Mouse (Mus musculus) testis, adult 2 months (tissue): Measurements from ENCODE around the gene Ppih. TPM values are rescaled to one million over a fixed set of nuclear protein-coding genes. Genes with fewer than 3 reads are reported as not detected.

Experiments
- H3K27ac ChIP-seq: fragments of 200-500 bp; 2 replicates; pipeline ENCODE4 v1.5.1; 2012; ENCODE audit warnings: low read depth, low read length; ENCODE audit not compliant: control insufficient read depth, insufficient read depth
- H3K27me3 ChIP-seq: fragments of 200-500 bp; 2 replicates; pipeline ENCODE4 v1.6.1; 2012; ENCODE audit warnings: mild to moderate bottlenecking, low read length, moderate library complexity; ENCODE audit not compliant: control insufficient read depth, insufficient read depth
- H3K36me3 ChIP-seq: fragments of 200-500 bp; 2 replicates; pipeline ENCODE4 v1.6.1; 2012; ENCODE audit warnings: mild to moderate bottlenecking, low read length; ENCODE audit not compliant: control insufficient read depth, insufficient read depth
- H3K4me1 ChIP-seq: fragments of 200-500 bp; 2 replicates; pipeline ENCODE4 v1.6.1; 2012; ENCODE audit warnings: low read length; ENCODE audit not compliant: control insufficient read depth, insufficient read depth
- H3K4me3 ChIP-seq: fragments of 200-500 bp; 2 replicates; pipeline ENCODE4 v1.5.1; 2012; ENCODE audit warnings: low read depth, mild to moderate bottlenecking, low read length, moderate library complexity, mixed read lengths; ENCODE audit not compliant: control insufficient read depth
- CTCF ChIP-seq: fragments of 200-500 bp; IDR thresholded peaks from 2 replicates; pipeline ENCODE4 v1.5.1; 2012; ENCODE audit warnings: low read depth, mild to moderate bottlenecking, inconsistent platforms, low read length, moderate library complexity; ENCODE audit not compliant: control insufficient read depth, insufficient read depth, insufficient replicate concordance
- POLR2A ChIP-seq: fragments of 200-500 bp; IDR thresholded peaks from 2 replicates; pipeline ENCODE4 v1.6.1; 2012; ENCODE audit warnings: low read depth, mild to moderate bottlenecking, inconsistent platforms, low read length, moderate library complexity; ENCODE audit not compliant: control insufficient read depth
- polyA plus RNA-seq: library from polyadenylated mRNA; depleted of rRNA; stranded (reverse); fragments of >200 nt; gene quantifications from 2 replicates; pipeline ENCODE4 v1.2.3, GENCODE M21; 2012; rRNA removed

Ppih gene
- 20.1 and 28.9 TPM in 2 replicates for polyA plus RNA-seq

DNA sequence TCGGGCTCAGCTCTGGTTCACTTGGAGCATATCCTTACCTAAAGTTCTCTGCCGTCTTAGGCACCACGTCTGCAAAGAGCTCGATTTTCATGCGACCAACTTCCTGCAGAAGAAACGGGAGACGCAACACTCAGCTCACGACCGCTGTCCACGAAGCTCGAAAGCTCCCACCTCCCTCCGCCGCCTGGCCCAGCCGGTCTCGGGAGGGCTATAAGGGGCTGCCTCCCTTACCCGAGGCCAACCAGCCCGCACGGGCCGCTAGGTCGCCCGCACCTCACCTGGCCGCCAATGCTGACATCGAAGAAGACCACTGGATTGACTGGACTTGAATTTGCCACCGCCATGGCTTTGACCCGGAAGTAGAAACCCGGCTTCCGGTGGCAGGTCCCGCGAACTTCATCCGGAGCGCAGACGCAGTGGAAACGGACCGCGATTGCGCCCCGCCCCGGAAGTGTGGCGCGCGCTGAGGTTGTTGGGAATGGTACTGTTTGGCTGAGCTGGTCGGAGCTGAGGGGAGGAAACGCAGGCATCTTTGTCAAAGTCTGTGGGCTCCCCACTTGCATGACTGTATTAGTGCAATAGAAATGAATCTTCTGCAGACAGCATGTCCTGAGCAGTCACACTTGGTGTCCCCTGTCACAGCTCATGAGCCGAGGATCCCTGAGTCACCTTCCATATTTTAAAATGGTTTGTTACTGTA is at the start of gene Ppih:
Ppih (minus strand) TSS at position 416 of the 700 bp plus-strand sequence.
- peaks cover 7% of the 10 kb centered on the region for H3K4me1 ChIP-seq
- TF ChIP-seq CTCF, result 0 out of 2 replicates have a peak, but pooled peaks have one; percentile 1
- peak; percentile 97 for TF ChIP-seq POLR2A
- no peaks in the 10 kb centered on the region for H3K36me3 ChIP-seq
- no peaks in the 10 kb centered on the region for H3K27me3 ChIP-seq
- H3K4me3 ChIP-seq, result peak within 1 kb of the TSS; percentile 92
- peak within 1 kb of the TSS; percentile 90 for H3K27ac ChIP-seq

DNA sequence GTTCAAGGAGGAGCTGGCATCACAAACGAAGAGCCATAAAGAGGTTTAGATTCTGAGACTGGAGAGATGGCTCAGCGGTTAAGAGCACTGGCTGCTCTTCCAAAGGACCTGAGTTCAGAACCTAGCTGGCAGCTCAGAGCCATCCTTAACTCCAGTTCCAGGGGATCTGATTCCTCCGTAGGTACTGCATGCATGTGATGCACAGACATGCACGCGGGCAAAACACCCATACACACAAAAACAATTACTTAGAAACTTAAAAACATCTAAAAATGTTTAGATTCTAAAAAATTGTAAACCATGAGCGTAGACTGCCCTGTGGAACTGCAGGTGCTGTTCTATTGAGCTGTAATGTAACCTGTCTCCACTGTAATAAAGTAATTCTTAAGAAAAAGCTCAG is 49.1 kb upstream of the Ppih start:
- no peaks in the 10 kb centered on the region for H3K4me1 ChIP-seq
- no peaks in the 10 kb centered on the region for H3K27me3 ChIP-seq
- no peak overlapping the region for H3K27ac ChIP-seq
- no peak for TF ChIP-seq CTCF
- TF ChIP-seq POLR2A, result no peak
- H3K4me3 ChIP-seq, result no peak overlapping the region
- no peaks in the 10 kb centered on the region for H3K36me3 ChIP-seq

DNA sequence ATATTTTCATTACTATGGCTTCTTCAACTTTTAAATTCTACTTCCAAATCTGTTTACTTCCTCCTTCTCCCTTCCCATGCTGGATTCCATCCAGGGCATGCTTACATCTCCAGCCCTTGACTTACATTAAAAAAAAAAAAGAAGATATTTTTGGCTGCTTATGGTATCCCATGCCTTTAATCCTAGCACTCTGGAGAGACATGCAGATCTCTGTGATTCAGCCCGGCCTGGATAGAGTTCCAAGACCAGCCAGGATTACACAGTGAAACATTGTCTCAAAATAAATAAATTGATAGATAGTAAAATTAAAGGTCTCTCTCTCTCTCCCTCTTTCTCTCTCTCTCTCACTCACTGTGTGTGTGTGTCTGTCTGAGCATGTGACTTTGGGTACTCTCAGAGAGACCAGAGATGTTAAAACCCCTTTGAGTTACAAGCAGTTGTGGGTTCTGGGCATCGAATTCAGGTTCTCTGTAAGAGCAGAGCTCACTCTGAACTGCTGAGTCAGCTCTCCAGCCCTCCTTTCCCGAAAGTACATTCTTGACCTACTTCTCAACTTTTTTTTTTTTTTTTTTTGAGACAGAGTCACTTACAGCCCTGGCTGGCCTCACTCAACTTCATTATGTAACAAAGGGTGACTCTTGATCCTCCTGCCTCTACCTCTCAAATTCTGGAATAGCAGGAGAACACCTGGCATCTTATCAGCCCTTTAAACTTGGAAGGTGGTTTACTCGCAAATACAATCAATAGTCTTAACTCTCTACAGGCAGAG is 46.6 kb upstream of the Ppih start:
- H3K27me3 ChIP-seq, result no peaks in the 10 kb centered on the region
- TF ChIP-seq POLR2A (no peak), CTCF (no peak)
- H3K27ac ChIP-seq, result no peak overlapping the region
- no peaks in the 10 kb centered on the region for H3K4me1 ChIP-seq
- H3K36me3 ChIP-seq, result no peaks in the 10 kb centered on the region
- H3K4me3 ChIP-seq, result no peak overlapping the region

DNA sequence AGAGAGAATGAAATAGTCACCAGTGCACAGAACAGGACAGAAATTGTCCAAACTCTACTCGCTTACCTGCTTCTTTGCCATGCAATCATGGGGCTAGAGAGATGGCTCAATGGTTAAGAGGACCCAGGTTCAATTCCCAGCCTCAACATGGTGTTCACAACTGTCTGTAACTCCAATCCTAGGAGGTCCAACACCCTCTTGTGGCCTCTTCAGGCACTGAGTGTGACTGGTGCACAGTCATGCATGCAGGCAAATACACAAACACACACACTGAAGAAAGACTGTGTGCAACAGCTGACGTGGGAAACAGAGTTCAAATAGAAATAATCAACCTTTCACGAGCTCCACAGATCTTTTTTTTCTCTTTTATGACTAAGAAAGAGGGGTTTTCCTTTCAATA is 41.9 kb upstream of the Ppih start:
- TF ChIP-seq CTCF (no peak), POLR2A (no peak)
- no peaks in the 10 kb centered on the region for H3K36me3 ChIP-seq

DNA sequence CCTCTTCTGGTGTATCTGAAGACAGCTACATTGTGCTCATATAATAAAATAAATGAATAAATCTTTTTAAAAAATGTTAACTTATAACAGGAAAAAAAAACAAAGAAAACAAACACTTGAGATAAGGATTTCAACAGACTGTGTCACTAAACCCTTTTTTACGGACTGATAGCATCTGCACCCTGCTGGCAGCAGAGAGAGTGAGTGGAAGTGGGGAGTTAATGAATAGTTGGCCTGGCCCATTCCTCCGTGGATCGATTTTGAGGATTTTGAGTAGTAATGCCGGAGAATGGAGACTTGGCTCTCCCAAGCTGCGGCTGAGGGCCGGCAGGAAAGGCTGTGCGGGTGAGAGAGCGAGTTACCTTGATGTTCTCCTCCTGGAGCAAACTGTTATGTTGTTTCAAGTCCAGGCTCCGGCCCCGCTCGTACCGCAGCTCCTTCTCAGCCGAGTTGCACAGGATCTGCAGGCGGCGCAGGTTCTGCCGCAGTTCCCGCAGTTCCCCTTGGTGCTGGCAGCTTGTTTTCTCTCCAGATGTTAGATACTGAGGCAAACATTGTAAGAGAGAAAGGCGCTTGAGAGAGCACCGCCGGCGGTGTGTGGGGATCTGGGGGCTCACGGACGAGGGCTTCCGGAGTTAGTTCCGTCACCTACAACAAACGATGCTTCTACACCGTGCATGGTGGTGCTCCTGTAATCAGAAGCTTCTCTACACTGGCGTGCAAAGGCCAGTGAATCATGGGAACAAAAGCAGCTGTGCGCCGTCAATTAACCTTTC is 39.0 kb upstream of the Ppih start:
- H3K36me3 ChIP-seq, result no peaks in the 10 kb centered on the region
- H3K27ac ChIP-seq, result no peak overlapping the region
- H3K27me3 ChIP-seq, result no peaks in the 10 kb centered on the region
- H3K4me3 ChIP-seq, result peak overlapping the region; percentile 43
- TF ChIP-seq POLR2A (no peak), CTCF (no peak)
- peaks cover 4% of the 10 kb centered on the region for H3K4me1 ChIP-seq

More for the DNA sequence above, 41.9 kb upstream of the Ppih start:
- H3K27ac ChIP-seq, result no peak overlapping the region
- H3K4me3 ChIP-seq, result no peak overlapping the region
- H3K27me3 ChIP-seq, result no peaks in the 10 kb centered on the region
- H3K4me1 ChIP-seq, result peaks cover 4% of the 10 kb centered on the region

DNA sequence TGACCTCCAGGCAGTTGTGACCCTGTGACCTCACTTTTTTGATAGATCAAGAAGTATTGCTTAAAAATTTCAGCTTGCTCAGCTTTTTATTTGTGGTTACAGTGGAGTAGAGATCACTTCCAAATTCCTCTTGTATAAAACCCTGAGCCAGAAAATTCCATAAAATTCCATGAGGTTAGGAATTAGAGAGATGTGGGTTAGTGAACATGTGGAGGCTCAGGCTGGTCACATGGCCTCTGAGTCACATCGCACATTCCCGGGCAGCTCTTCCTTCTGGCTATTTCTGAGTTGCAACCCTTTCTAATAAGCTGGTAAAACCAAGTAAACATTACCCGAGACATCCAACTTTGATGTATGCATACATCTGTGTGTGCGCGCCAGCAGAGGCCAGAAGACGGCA is 25.2 kb upstream of the Ppih start:
- TF ChIP-seq POLR2A (no peak), CTCF (no peak)
- H3K27me3 ChIP-seq, result no peaks in the 10 kb centered on the region
- H3K36me3 ChIP-seq, result peaks cover 2% of the 10 kb centered on the region; the same call in 1 of the 2 replicates
- H3K4me3 ChIP-seq, result no peak overlapping the region
- H3K27ac ChIP-seq, result no peak overlapping the region
- no peaks in the 10 kb centered on the region for H3K4me1 ChIP-seq

DNA sequence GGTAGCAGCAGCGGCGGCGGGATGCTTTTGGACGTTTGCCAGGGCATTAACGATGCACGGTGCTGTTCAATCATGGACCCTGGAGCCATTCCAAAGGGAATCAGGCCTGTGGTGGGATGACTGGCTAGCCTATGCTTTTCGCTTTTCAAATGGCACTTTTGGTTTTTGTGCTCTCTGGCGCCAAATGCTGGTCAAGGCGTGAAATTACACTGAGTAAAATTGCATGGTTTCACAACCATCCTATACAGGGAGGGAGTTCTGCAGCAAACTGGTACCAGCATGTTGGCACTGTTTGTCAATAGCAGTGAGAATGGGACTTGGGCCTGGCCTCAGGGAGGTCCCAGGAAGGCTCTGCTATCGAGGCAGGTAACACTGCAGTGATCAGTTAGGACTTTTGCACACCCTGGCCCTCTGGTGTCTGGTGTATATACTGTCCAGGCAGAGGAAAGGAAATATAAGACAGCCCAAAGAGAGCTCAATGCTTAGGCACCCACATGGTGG is 18.6 kb upstream of the Ppih start:
- TF ChIP-seq POLR2A (no peak), CTCF (peak; percentile 39; the same call in 1 of the 2 replicates)
- Histone ChIP-seq H3K36me3 (no peaks in the 10 kb centered on the region; the same call in 1 of the 2 replicates), H3K27me3 (no peaks in the 10 kb centered on the region), H3K4me1 (no peaks in the 10 kb centered on the region), H3K27ac (no peak overlapping the region), H3K4me3 (no peak overlapping the region)
